Mouse (Mus musculus) heart, embryonic 16.5 days (tissue): ENCODE measurements around the gene Cbfa2t2. TPM values are rescaled to one million over a fixed set of nuclear protein-coding genes. Genes with fewer than 3 reads are reported as not detected.
"Not testable (repeated sequence)": the region's sequence is repeated elsewhere in the genome, so short reads cannot be mapped to it uniquely, and the experiment has no call there.

Experiments
- ATAC-seq: fragments of 200-750 bp; cut with Nextera tagmentation; replicated peaks from 2 replicates; pipeline ENCODE4 v1.8.0; 2017; ENCODE audit warnings: moderate number of reproducible peaks; ENCODE audit not compliant: insufficient read depth, low FRiP score; ENCODE audit errors: extremely low read depth
- H3K27ac ChIP-seq: fragments of 300-500 bp; sonication (generic); 2 replicates; pipeline ENCODE4 v1.5.1; 2014; ENCODE audit warnings: mild to moderate bottlenecking, low read length, control low read depth, moderate library complexity
- H3K27me3 ChIP-seq: fragments of 300-500 bp; sonication (generic); 2 replicates; pipeline ENCODE4 v1.6.1; 2014; ENCODE audit warnings: low read length, mixed read lengths; ENCODE audit not compliant: control insufficient read depth, insufficient read depth
- H3K36me3 ChIP-seq: fragments of 300-500 bp; sonication (generic); 2 replicates; pipeline ENCODE4 v1.6.1; 2014; ENCODE audit not compliant: control insufficient read depth, insufficient read depth
- H3K4me1 ChIP-seq: fragments of 300-500 bp; sonication (generic); 2 replicates; pipeline ENCODE4 v1.6.1; 2014; ENCODE audit warnings: low read length, mixed read lengths; ENCODE audit not compliant: control insufficient read depth, insufficient read depth
- H3K4me2 ChIP-seq: fragments of 300-500 bp; sonication (generic); 2 replicates; pipeline ENCODE4 v1.6.1; 2014; ENCODE audit warnings: low read depth, mild to moderate bottlenecking, control low read depth, low read length
- H3K4me3 ChIP-seq: fragments of 300-500 bp; sonication (generic); 2 replicates; pipeline ENCODE4 v1.5.1; 2014; ENCODE audit warnings: mild to moderate bottlenecking, control low read depth, low read length
- H3K9ac ChIP-seq: fragments of 300-500 bp; sonication (generic); 2 replicates; pipeline ENCODE4 v1.6.1; 2014; ENCODE audit warnings: low read length, control low read depth
- H3K9me3 ChIP-seq: fragments of 300-500 bp; sonication (generic); replicated peaks from 2 replicates; pipeline ENCODE4 v1.6.1; 2016; ENCODE audit warnings: low read length; ENCODE audit not compliant: control insufficient read depth
- WGBS: fragments of 180-500 bp; shearing (Covaris S2); extraction: QIAGEN DNeasy Blood & Tissue Kit; methylation state at CpG from one replicate; pipeline ENCODE4 v1.1.7; 2014; 5-methylcytosine and 5-hydroxymethylcytosine counted together
- polyA plus RNA-seq: library from polyadenylated mRNA; unstranded; fragments of >200 nt; fragmentation: Nextera tagmentation; extraction: Ambion mirVana; gene quantifications from 2 replicates; pipeline ENCODE4 v1.2.1, GENCODE M21; 2015

Cbfa2t2 gene
- polyA plus RNA-seq, 1 experiment from 2014 or later, result 29.7 TPM

- no peak overlapping the region for H3K4me3 ChIP-seq
- no peaks in the 10 kb centered on the region for H3K27me3 ChIP-seq
- 86% methylated on average over 1 of the region's 1 CpGs for WGBS
- H3K36me3 ChIP-seq, result no peaks in the 10 kb centered on the region
- no peak overlapping the region for H3K9ac ChIP-seq
- no peaks in the 10 kb centered on the region for H3K9me3 ChIP-seq
- no peak for ATAC-seq
- H3K4me2 ChIP-seq, result no peak overlapping the region
- H3K4me1 ChIP-seq, result peaks cover 21% of the 10 kb centered on the region
- no peak overlapping the region for H3K27ac ChIP-seq
Measured at GRCm38 (mm10) chr2:154475062-154475349, 38.7 kb downstream of the Cbfa2t2 start.

DNA sequence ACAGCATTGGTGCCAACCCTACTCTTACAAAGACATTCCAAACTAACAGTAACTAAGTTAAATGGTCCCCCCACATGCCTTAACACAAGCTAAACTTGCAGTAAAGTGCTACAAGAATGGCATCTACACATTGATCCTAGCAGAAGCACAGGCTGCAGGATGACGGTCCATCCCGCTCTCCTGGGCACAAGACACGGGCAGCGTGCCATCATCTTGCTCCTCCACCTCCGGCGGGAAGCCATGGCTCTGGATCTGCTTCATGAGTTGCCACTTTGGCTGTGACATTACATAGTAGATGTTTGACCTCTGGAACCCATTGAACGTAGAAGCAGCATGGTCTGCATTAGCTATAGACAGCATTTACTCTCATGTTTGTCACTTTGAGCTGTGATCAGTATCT, 39.6 kb downstream of the Cbfa2t2 start:
- H3K27me3 ChIP-seq, result no peaks in the 10 kb centered on the region
- WGBS, result 93% methylated on average over 7 of the region's 7 CpGs
- ATAC-seq, result no peak
- no peak overlapping the region for H3K9ac ChIP-seq
- no peaks in the 10 kb centered on the region for H3K36me3 ChIP-seq
- no peaks in the 10 kb centered on the region for H3K9me3 ChIP-seq
- H3K4me1 ChIP-seq, result peaks cover 21% of the 10 kb centered on the region
- H3K27ac ChIP-seq, result no peak overlapping the region
- H3K4me3 ChIP-seq, result no peak overlapping the region
- H3K4me2 ChIP-seq, result no peak overlapping the region

GRCm38 (mm10) chr2:154477028-154477427, 40.7 kb downstream of the Cbfa2t2 start:
- no peak for ATAC-seq
- WGBS, result 60% methylated on average over 3 of the region's 3 CpGs
- H3K4me2 ChIP-seq, result no peak overlapping the region

DNA sequence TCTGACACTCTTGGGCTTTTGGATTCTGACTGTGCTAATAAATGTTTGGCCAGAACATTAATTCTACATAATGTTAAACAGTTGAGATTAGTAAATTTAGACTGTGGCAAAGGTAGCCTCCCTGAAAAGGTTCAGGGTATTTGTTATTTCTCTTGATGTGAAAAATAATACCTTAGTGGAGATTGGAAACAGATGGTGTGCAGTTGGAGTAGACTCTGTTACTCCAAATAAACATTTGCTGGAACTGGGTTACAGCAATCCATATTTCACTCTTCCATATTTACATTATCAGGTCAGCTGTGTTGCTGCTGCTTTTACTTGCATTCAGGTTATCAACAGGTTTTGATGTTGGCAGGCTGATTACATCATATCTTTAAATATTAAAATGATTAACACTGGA, 55.5 kb downstream of the Cbfa2t2 start:
- no peak overlapping the region for H3K9ac ChIP-seq
- no peak overlapping the region for H3K27ac ChIP-seq
- H3K4me1 ChIP-seq, result peaks cover 6% of the 10 kb centered on the region
- ATAC-seq, result no peak
- H3K4me2 ChIP-seq, result no peak overlapping the region
- H3K27me3 ChIP-seq, result no peaks in the 10 kb centered on the region
- H3K4me3 ChIP-seq, result no peak overlapping the region
- no peaks in the 10 kb centered on the region for H3K36me3 ChIP-seq
- H3K9me3 ChIP-seq, result no peaks in the 10 kb centered on the region; the same call in 1 of the 2 replicates

More at GRCm38 (mm10) chr2:154477028-154477427, 40.7 kb downstream of the Cbfa2t2 start:
- no peaks in the 10 kb centered on the region for H3K27me3 ChIP-seq
- peak overlapping the region; percentile 53 for H3K27ac ChIP-seq
- H3K9me3 ChIP-seq, result no peaks in the 10 kb centered on the region
- peaks cover 21% of the 10 kb centered on the region for H3K4me1 ChIP-seq
- H3K36me3 ChIP-seq, result no peaks in the 10 kb centered on the region
- H3K9ac ChIP-seq, result no peak overlapping the region
- no peak overlapping the region for H3K4me3 ChIP-seq

DNA sequence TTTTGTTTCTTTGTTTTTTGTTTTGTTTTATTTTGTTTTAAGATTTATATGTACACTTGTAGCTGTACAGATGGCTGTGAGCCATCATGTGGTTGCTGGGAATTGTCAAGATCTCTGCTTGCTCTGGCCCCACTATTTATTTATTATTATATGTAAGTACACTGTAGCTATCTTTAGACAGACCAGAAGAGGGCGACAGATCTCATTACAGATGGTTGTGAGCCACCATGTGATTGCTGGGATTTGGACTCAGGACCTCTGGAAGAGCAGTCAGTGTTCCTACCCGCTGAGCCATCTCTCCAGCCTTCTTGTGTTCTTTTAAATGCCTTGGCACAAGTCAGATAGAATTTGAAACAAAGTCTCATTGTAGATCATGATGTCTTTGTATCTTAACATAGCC, 57.3 kb downstream of the Cbfa2t2 start:
- H3K4me2 ChIP-seq, H3K36me3 ChIP-seq, H3K27ac ChIP-seq, H3K9ac ChIP-seq, ATAC-seq, H3K4me3 ChIP-seq, H3K9me3 ChIP-seq, H3K27me3 ChIP-seq: not testable (repeated sequence)
- peaks cover 11% of the 10 kb centered on the region for H3K4me1 ChIP-seq
- 56% methylated on average over 2 of the region's 2 CpGs for WGBS

GRCm38 (mm10) chr2:154495021-154495420, 58.7 kb downstream of the Cbfa2t2 start:
- Histone ChIP-seq H3K27ac (no peak overlapping the region), H3K4me2 (no peak overlapping the region), H3K4me1 (peaks cover 15% of the 10 kb centered on the region), H3K9me3 (no peaks in the 10 kb centered on the region; the same call in 1 of the 2 replicates), H3K27me3 (no peaks in the 10 kb centered on the region), H3K9ac (no peak overlapping the region), H3K4me3 (no peak overlapping the region), H3K36me3 (no peaks in the 10 kb centered on the region)
- 91% methylated on average over 4 of the region's 4 CpGs for WGBS
- no peak for ATAC-seq

GRCm38 (mm10) chr2:154498571-154498970, 62.3 kb downstream of the Cbfa2t2 start:
- ATAC-seq, result no peak
- Histone ChIP-seq H3K9me3 (no peaks in the 10 kb centered on the region; the same call in 1 of the 2 replicates), H3K4me3 (no peak overlapping the region), H3K27ac (peak overlapping the region; percentile 21; the same call in 1 of the 2 replicates), H3K4me1 (peaks cover 9% of the 10 kb centered on the region), H3K27me3 (no peaks in the 10 kb centered on the region), H3K9ac (no peak overlapping the region), H3K36me3 (0 out of 2 replicates have a peak, but pooled peaks cover 6% of the 10 kb centered on the region), H3K4me2 (no peak overlapping the region; the same call in 1 of the 2 replicates)
- WGBS, result 27% methylated on average over 5 of the region's 5 CpGs

DNA sequence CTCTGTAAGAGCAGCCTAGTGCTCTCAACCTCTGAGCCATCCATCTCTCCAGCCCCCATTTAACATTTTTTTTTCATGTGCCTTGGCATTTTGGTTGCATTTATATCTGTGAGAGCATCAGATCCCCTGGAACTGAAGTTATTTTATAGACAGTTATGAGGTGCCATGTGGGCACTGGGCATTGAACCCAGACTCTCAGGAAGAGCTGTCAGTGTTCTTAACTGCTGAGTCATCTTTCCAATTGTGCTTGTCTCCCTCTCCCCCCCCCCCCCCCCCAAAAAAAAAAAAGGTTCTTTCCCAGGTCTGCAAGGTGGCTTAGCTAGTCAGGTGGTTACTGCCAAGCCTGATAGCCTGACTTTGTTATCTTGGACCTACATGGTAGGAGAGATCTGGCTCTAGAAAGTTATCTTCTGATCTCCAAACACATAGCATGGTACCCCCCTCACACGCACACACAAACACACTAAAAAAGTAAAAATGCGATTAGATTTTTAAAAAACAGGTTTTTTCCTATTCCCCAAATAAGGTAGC, 63.5 kb downstream of the Cbfa2t2 start:
- Histone ChIP-seq H3K4me1 (peaks cover 9% of the 10 kb centered on the region), H3K36me3 (peaks cover 11% of the 10 kb centered on the region), H3K27ac (no peak overlapping the region), H3K9ac (no peak overlapping the region), H3K4me2 (no peak overlapping the region), H3K27me3 (no peaks in the 10 kb centered on the region), H3K9me3 (no peaks in the 10 kb centered on the region; the same call in 1 of the 2 replicates), H3K4me3 (no peak overlapping the region)
- WGBS, result 90% methylated on average over 2 of the region's 2 CpGs
- no peak for ATAC-seq

DNA sequence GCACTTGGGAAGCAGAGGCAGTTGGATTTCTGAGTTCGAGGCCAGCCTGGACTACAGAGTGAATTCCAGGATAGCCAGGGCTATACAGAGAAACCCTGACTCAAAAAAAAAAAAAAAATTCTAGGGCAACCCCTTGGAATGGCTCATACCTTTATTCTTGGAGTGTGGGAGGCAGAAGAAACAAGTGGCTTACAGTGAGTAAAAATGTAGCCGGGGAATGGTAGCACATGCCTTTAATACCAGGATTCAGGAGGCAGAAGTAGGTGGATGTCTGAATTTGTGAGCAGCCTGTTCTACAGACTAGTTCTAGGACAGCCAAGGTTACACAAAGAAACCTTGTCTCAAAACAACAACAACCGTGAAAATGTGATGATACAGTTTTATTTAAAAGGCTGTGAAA, 64.5 kb downstream of the Cbfa2t2 start:
- Histone ChIP-seq H3K4me1 (peaks cover 9% of the 10 kb centered on the region), H3K4me3 (no peak overlapping the region), H3K27ac (no peak overlapping the region), H3K9me3 (no peaks in the 10 kb centered on the region; the same call in 1 of the 2 replicates), H3K9ac (no peak overlapping the region), H3K36me3 (peaks cover 15% of the 10 kb centered on the region), H3K27me3 (no peaks in the 10 kb centered on the region), H3K4me2 (no peak overlapping the region)
- 81% methylated on average over 3 of the region's 3 CpGs for WGBS
- no peak for ATAC-seq
